Mouse (Mus musculus) adrenal gland, adult 8-10 months (tissue): ENCODE data around the gene 1700018B08Rik. TPM values are rescaled to one million over a fixed set of nuclear protein-coding genes. Genes with fewer than 3 reads are reported as not detected.

Experiments
- DNase-seq: peaks from one replicate; pipeline ENCODE4 v3.0.0; 2022
- total RNA-seq, 4 experiments: library from RNA; stranded (reverse); gene quantifications; 2 replicates each; pipeline ENCODE4 v1.2.4; 2022

1700018B08Rik gene
- not detected for total RNA-seq

GRCm38 (mm10) chr8:121544276-121544785 is at the start of gene 1700018B08Rik:
Gene 1700018B08Rik, minus strand, starts transcription at chr8:121544320.
- no peak for DNase-seq

GRCm38 (mm10) chr8:121593293-121593692 is 49.2 kb upstream of the 1700018B08Rik start:
- no peak for DNase-seq

- no peak for DNase-seq
Observed at GRCm38 (mm10) chr8:121591178-121592066, 47.3 kb upstream of the 1700018B08Rik start.

GRCm38 (mm10) chr8:121590203-121591177 is 46.4 kb upstream of the 1700018B08Rik start, which contains the start of gene Map1lc3b:
Gene Map1lc3b, plus strand, starts transcription at chr8:121590361.
- DNase-seq, result peak; percentile 91

GRCm38 (mm10) chr8:121589205-121589726 is 45.1 kb upstream of the 1700018B08Rik start:
- no peak for DNase-seq

- no peak for DNase-seq
Observed at GRCm38 (mm10) chr8:121588750-121589149, 44.6 kb upstream of the 1700018B08Rik start.

- DNase-seq, result peak; percentile 99
Observed at GRCm38 (mm10) chr8:121585159-121585825, 41.2 kb upstream of the 1700018B08Rik start.

GRCm38 (mm10) chr8:121584730-121585129 is 40.6 kb upstream of the 1700018B08Rik start:
- DNase-seq, result no peak

GRCm38 (mm10) chr8:121583653-121584052 is 39.5 kb upstream of the 1700018B08Rik start:
- no peak for DNase-seq

- no peak for DNase-seq
Observed at GRCm38 (mm10) chr8:121580465-121580864, 36.3 kb upstream of the 1700018B08Rik start.

- DNase-seq, result peak; percentile 92
Observed at GRCm38 (mm10) chr8:121578676-121579451, 34.7 kb upstream of the 1700018B08Rik start, which contains the start of gene Fbxo31. Gene Fbxo31, minus strand, starts transcription at chr8:121578806.

GRCm38 (mm10) chr8:121577751-121578675 is 33.9 kb upstream of the 1700018B08Rik start:
- DNase-seq, result no peak

- DNase-seq, result no peak
Observed at GRCm38 (mm10) chr8:121575661-121576060, 31.5 kb upstream of the 1700018B08Rik start.

- DNase-seq, result peak; percentile 87
Observed at GRCm38 (mm10) chr8:121573275-121573674, 29.2 kb upstream of the 1700018B08Rik start.

GRCm38 (mm10) chr8:121572121-121572520 is 28.0 kb upstream of the 1700018B08Rik start:
- no peak for DNase-seq

GRCm38 (mm10) chr8:121570801-121571200 is 26.7 kb upstream of the 1700018B08Rik start:
- no peak for DNase-seq

- DNase-seq, result peak; percentile 64
Observed at GRCm38 (mm10) chr8:121570335-121570734, 26.2 kb upstream of the 1700018B08Rik start.

- DNase-seq, result no peak
Observed at GRCm38 (mm10) chr8:121568321-121568720, 24.2 kb upstream of the 1700018B08Rik start.

- DNase-seq, result no peak
Observed at GRCm38 (mm10) chr8:121563701-121564100, 19.6 kb upstream of the 1700018B08Rik start.

- DNase-seq, result peak; percentile 59
Observed at GRCm38 (mm10) chr8:121562941-121563351, 18.8 kb upstream of the 1700018B08Rik start.
